Mouse (Mus musculus): ENCODE measurements at regions not wholly inside any gene's neighbourhood (a gene's known extent, or its start where the extent isn't known, plus 50 kb on each side); places are given as distances from the start of the nearest gene placed in this dataset.

DNA sequence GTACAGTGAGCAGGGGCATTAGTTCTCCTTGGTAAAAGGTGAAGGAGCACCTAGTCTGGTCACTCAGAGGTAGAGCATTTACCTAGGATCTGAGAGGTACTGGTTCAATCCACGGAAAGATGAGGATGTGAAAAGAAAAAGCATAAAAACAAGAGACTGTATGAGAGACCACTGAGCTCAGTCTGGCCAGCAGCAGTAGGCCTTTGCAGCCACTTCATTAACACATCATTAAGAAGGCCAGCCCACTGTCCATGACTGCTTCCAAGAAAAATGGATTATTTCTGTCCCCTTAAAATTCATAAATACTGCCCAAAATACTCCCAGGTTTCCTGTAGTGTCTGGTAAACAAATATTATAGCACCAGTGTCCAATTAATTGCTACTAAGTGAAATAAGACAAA is 499.3 kb upstream of the 4930578C19Rik start:
- H3K4me2 ChIP-seq (ENCODE audit: low read depth): no peak overlapping the region
- H3K4me3 ChIP-seq (ENCODE audit: low read depth, low read length): no peak overlapping the region
- H3K4me1 ChIP-seq (ENCODE audit: insufficient read depth): no peaks in the 10 kb centered on the region
- DNase-seq: no peak
- ATAC-seq: no peak
- H3K27me3 ChIP-seq (ENCODE audit: insufficient read depth, low read length): no peaks in the 10 kb centered on the region
- no peaks in the 10 kb centered on the region for H3K9me3 ChIP-seq (ENCODE audit: low read length)
- no peak overlapping the region for H3K27ac ChIP-seq (ENCODE audit: low read depth, low read length)
- no peak overlapping the region for H3K9ac ChIP-seq
- no peak for TF ChIP-seq CTCF (IDR thresholded peaks at IDR 0.05; ENCODE audit: low read depth)
- H3K36me3 ChIP-seq (ENCODE audit: insufficient read depth): no peaks in the 10 kb centered on the region
- 72% methylated on average over 1 of the region's 1 CpGs for WGBS

DNA sequence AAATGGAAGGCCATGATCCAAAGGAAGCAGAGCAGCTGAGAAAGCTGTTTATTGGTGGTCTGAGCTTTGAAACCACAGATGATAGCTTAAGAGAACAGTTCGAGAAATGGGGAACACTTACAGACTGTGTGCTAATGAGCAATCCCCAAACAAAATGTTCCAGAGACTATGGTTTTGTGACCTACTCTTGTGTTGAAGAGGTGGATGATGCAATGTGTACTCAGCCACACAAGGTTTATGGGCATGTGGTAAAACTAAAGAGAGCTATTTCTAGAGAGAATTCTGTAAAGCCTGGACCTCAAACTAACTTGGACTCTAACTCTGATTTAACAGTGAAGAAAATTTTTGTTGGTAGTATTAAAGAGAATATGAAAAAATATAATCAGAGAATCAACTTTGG is 481.4 kb upstream of the 4930578C19Rik start:
- H3K4me1 ChIP-seq (ENCODE audit: insufficient read depth): no peaks in the 10 kb centered on the region
- H3K9me3 ChIP-seq (ENCODE audit: low read length): no peaks in the 10 kb centered on the region
- 84% methylated on average over 1 of the region's 1 CpGs for WGBS
- no peak for TF ChIP-seq CTCF (IDR thresholded peaks at IDR 0.05; ENCODE audit: low read depth)
- H3K36me3 ChIP-seq (ENCODE audit: insufficient read depth): no peaks in the 10 kb centered on the region
- H3K27ac ChIP-seq (ENCODE audit: low read depth, low read length): no peak overlapping the region
- DNase-seq: no peak
- no peak overlapping the region for H3K9ac ChIP-seq
- no peak for ATAC-seq
- H3K4me2 ChIP-seq (ENCODE audit: low read depth): no peak overlapping the region
- no peak overlapping the region for H3K4me3 ChIP-seq (ENCODE audit: low read depth, low read length)
- no peaks in the 10 kb centered on the region for H3K27me3 ChIP-seq (ENCODE audit: insufficient read depth, low read length)

DNA sequence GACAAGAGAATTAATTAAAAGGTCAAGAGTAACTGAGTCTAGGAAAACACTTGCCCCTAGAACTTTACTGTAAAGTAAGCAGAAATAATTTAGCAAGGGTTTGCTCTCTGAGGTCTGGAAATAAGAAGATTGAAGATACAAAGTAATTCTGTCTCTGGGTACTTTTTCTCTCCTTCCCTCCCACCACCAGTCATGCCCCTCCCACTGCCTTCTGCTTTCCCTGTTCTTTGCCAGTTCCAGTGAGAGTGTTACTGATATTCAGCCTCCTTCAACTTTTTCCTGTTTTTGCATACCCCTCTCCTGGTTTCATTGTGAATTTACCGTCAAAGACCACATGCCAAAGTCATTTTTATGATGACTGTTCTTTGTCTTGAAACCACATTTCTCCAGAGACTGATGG is 472.1 kb upstream of the 4930578C19Rik start:
- no peaks in the 10 kb centered on the region for H3K9me3 ChIP-seq (ENCODE audit: low read length)
- no peak overlapping the region for H3K9ac ChIP-seq
- H3K4me2 ChIP-seq (ENCODE audit: low read depth): no peak overlapping the region
- WGBS: 68% methylated on average over 1 of the region's 1 CpGs
- no peak overlapping the region for H3K27ac ChIP-seq (ENCODE audit: low read depth, low read length)
- H3K4me3 ChIP-seq (ENCODE audit: low read depth, low read length): no peak overlapping the region
- no peak for TF ChIP-seq CTCF (IDR thresholded peaks at IDR 0.05; ENCODE audit: low read depth)
- H3K36me3 ChIP-seq (ENCODE audit: insufficient read depth): no peaks in the 10 kb centered on the region
- H3K4me1 ChIP-seq (ENCODE audit: insufficient read depth): no peaks in the 10 kb centered on the region
- no peaks in the 10 kb centered on the region for H3K27me3 ChIP-seq (ENCODE audit: insufficient read depth, low read length)
- DNase-seq (no peak), ATAC-seq (no peak)

- Histone ChIP-seq H3K4me1 (ENCODE audit: insufficient read depth) (no peaks in the 10 kb centered on the region), H3K27ac (ENCODE audit: low read depth, low read length) (no peak overlapping the region), H3K4me2 (ENCODE audit: low read depth) (no peak overlapping the region), H3K9ac (no peak overlapping the region), H3K36me3 (ENCODE audit: insufficient read depth) (no peaks in the 10 kb centered on the region), H3K4me3 (ENCODE audit: low read depth, low read length) (no peak overlapping the region), H3K9me3 (ENCODE audit: low read length) (no peaks in the 10 kb centered on the region), H3K27me3 (ENCODE audit: insufficient read depth, low read length) (no peaks in the 10 kb centered on the region)
- no peak for DNase-seq
- ATAC-seq: no peak
- TF ChIP-seq CTCF (IDR thresholded peaks at IDR 0.05; ENCODE audit: low read depth): no peak
- 63% methylated on average over 1 of the region's 1 CpGs for WGBS
Observed at GRCm38 (mm10) chrX:18923084-18923483, 461.9 kb upstream of the 4930578C19Rik start.

GRCm38 (mm10) chrX:18921366-18922092 is 460.3 kb upstream of the 4930578C19Rik start:
- Histone ChIP-seq H3K9ac (no peak overlapping the region), H3K36me3 (ENCODE audit: insufficient read depth) (no peaks in the 10 kb centered on the region), H3K9me3 (ENCODE audit: low read length) (no peaks in the 10 kb centered on the region), H3K4me2 (ENCODE audit: low read depth) (no peak overlapping the region), H3K4me1 (ENCODE audit: insufficient read depth) (no peaks in the 10 kb centered on the region), H3K4me3 (ENCODE audit: low read depth, low read length) (no peak overlapping the region), H3K27me3 (ENCODE audit: insufficient read depth, low read length) (no peaks in the 10 kb centered on the region), H3K27ac (ENCODE audit: low read depth, low read length) (no peak overlapping the region)
- peak; percentile 32; the same call in 1 of the 2 replicates for ATAC-seq
- DNase-seq: peak; percentile 8
- WGBS: 63% methylated on average over 6 of the region's 6 CpGs
- TF ChIP-seq CTCF (IDR thresholded peaks at IDR 0.05; ENCODE audit: low read depth): no peak

DNA sequence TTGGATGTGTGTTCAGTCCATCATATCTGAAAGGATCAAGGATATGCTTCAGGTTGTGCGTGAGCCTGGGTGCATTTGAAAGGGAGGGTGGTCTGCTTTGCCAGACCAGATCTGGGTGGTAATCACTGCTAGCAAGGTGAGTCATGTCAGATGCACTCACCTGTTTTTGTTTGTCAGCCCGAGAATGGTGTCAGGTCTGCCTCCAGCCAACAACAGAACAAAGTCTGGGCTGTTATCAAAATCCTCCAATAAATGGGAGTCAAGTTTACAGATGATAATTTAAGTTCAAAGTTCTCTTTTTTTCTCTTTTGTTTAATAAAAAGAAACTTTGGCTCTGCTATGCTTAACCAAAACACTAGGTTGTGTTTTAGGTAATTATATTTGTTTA is 421.6 kb upstream of the 4930578C19Rik start:
- no peak for TF ChIP-seq CTCF (IDR thresholded peaks at IDR 0.05; ENCODE audit: low read depth)
- WGBS: 80% methylated on average over 2 of the region's 2 CpGs
- H3K27ac ChIP-seq (ENCODE audit: low read depth, low read length): no peak overlapping the region
- H3K9me3 ChIP-seq (ENCODE audit: low read length): no peaks in the 10 kb centered on the region
- no peak overlapping the region for H3K4me3 ChIP-seq (ENCODE audit: low read depth, low read length)
- H3K9ac ChIP-seq: no peak overlapping the region
- H3K36me3 ChIP-seq (ENCODE audit: insufficient read depth): no peaks in the 10 kb centered on the region
- DNase-seq (no peak), ATAC-seq (no peak)
- H3K27me3 ChIP-seq (ENCODE audit: insufficient read depth, low read length): no peaks in the 10 kb centered on the region
- H3K4me2 ChIP-seq (ENCODE audit: low read depth): no peak overlapping the region
- H3K4me1 ChIP-seq (ENCODE audit: insufficient read depth): no peaks in the 10 kb centered on the region

DNA sequence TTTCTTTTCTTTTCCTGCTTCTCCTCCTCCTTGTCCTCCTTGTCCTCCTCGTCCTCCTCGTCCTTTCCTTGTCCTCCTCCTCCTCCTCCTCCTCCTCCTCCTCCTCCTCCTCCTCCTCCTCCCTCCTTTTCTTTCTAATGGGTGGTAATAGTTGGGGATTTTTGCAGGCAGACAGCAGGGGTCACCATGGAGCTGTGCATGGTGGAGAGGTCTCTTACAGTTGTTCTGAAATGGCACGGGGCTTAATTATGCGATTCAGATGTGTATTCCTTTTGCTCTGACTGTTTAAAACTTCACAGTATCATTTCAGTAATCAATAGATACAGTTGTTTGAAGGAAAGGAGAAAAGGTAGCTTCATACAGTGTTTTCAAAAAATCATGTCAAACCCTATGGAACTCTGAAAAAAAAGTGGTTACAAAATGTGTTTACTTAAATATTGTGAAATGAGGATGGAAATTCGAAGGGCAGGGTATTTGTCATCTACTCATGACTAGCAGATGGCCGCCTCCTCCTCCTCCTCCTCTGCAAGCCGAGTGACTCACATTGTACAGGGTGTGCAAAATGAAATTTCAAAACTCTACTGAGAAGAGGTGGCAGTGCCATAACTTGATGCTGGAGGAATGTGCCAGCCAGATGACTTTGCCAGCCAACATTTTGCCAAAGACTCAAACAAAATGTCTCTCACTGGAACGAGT is 421.0 kb upstream of the 4930578C19Rik start:
- no peak for ATAC-seq
- no peaks in the 10 kb centered on the region for H3K36me3 ChIP-seq (ENCODE audit: insufficient read depth)
- H3K4me2 ChIP-seq (ENCODE audit: low read depth): no peak overlapping the region
- TF ChIP-seq CTCF (IDR thresholded peaks at IDR 0.05; ENCODE audit: low read depth): peak; percentile 20; the same call in 1 of the 2 replicates
- DNase-seq: no peak
- H3K4me1 ChIP-seq (ENCODE audit: insufficient read depth): no peaks in the 10 kb centered on the region
- 56% methylated on average over 8 of the region's 8 CpGs for WGBS
- H3K4me3 ChIP-seq (ENCODE audit: low read depth, low read length): no peak overlapping the region
- H3K27ac ChIP-seq (ENCODE audit: low read depth, low read length): no peak overlapping the region
- H3K9me3 ChIP-seq (ENCODE audit: low read length): no peaks in the 10 kb centered on the region
- H3K27me3 ChIP-seq (ENCODE audit: insufficient read depth, low read length): no peaks in the 10 kb centered on the region
- no peak overlapping the region for H3K9ac ChIP-seq

Data from forebrain, postnatal 0 days (tissue).